Mouse (Mus musculus) cortical plate, adult 2 months (tissue): ENCODE measurements around the gene Chn2.

Experiments
- CTCF ChIP-seq: fragments of 200-500 bp; IDR thresholded peaks from 2 replicates; pipeline ENCODE4 v1.5.1; 2011; ENCODE audit warnings: mild to moderate bottlenecking, control low read depth, low read length; ENCODE audit not compliant: insufficient read depth; ENCODE audit errors: extremely low read depth
- POLR2A ChIP-seq: fragments of 200-500 bp; IDR thresholded peaks from 2 replicates; pipeline ENCODE4 v1.6.1; 2011; ENCODE audit warnings: mild to moderate bottlenecking, low read length, control low read depth; ENCODE audit not compliant: insufficient read depth; ENCODE audit errors: extremely low read depth

GRCm38 (mm10) chr6:54074454-54074853, 35.1 kb downstream of the Chn2 start:
- no peak for TF ChIP-seq CTCF
- no peak for TF ChIP-seq POLR2A
